Mouse (Mus musculus): ENCODE measurements at regions not wholly inside any gene's neighbourhood (a gene's known extent, or its start where the extent isn't known, plus 50 kb on each side); places are given as distances from the start of the nearest gene placed in this dataset.

DNA sequence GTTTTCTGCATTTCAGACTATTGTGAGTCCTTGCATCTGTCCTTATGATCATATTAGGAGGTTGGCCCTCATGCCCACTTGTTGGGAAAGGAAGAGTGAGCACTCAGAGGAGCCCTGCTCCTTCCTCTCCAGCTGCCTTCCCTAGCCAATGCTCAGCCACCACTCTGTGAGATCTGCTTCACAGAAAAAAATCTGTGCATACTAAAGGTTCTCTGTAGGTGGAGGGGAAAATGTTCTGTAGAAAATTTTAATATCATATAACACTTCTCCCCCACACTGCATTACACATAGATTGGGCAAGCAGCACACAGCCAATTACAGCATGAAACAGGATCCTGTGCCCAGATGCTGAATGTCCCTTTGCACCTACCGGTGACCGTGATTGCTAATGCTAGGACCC lies 185.7 kb downstream of the Lmo4 start:
- TF ChIP-seq POLR2A (IDR thresholded peaks at IDR 0.05; ENCODE audit: low read depth, low read length) = no peak
- no peak for TF ChIP-seq CTCF (IDR thresholded peaks at IDR 0.05; ENCODE audit: borderline replicate concordance, insufficient read depth, low read length)
